Mouse (Mus musculus): ENCODE results near the gene Spata20. TPM values are rescaled to one million over a fixed set of nuclear protein-coding genes. Genes with fewer than 3 reads are reported as not detected.

Gene Spata20
- polyA plus RNA-seq, 1 experiment from 2014 or later, result not detected

DNA sequence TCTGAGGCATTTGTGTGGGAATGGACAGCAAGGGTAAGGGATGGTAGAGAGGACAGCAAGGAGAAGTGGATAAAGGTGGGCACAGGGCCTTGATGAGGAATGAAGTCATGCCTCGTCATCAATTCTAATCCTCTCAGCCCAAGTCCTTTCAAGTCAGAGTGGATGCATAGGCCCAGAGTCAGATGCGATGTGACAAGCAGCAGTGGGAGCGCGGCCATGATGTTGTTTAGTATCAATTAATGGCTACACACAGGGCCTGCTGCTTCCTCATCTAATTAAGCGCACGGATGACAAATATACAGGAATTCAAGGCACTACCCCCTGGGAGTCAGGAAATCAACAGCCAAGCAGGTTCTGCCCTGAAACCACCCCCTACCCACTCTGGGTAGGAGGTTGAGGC lies 45.6 kb downstream of the Spata20 start:
- H3K4me1 ChIP-seq, result peaks cover 78% of the 10 kb centered on the region
- H3K27me3 ChIP-seq (ENCODE audit: poor library complexity, severe bottlenecking), result peaks cover 6% of the 10 kb centered on the region; the same call in 1 of the 2 replicates
- peaks cover 55% of the 10 kb centered on the region for H3K36me3 ChIP-seq (replicated peaks)
- peak overlapping the region; percentile 74 for H3K27ac ChIP-seq
- no peak overlapping the region for H3K4me3 ChIP-seq
- DNase-seq (ENCODE audit: extremely low spot score, low spot score), result no peak
- 75% methylated on average over 6 of the region's 6 CpGs for WGBS
- H3K9me3 ChIP-seq, result no peaks in the 10 kb centered on the region

DNA sequence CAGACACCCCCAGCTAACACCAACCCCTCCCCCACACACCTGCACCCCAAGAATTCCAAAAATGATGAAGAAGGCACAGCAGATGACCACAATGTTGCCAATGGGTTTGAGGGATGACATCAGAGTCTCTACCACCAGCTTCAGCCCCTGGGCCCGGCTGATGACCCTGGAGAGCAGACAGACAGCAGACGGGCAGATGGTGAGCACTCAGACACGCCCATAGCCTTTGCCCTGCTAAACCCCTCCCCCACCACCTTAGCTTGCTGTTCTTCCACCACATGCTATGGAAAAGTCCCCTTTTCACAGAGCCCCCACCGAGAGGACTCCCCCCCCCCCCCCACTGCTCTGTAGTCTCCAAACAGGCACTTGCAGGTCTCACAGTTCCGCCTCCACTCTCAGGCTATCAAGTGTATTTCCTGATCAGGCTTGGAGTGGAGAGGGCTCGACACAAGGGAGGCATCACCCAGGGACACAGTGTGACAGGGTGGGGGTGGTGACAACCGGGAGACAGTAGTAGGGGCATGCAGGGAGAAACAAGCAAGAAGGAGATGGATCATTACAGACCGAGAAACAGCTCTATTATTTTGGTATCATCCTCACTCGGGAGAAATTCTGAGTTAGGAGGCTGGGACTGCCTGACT lies 56.8 kb downstream of the Spata20 start:
- H3K4me3 ChIP-seq, result no peak overlapping the region
- H3K9me3 ChIP-seq, result no peaks in the 10 kb centered on the region
- peaks cover 52% of the 10 kb centered on the region for H3K4me1 ChIP-seq
- WGBS, result 46% methylated on average over 9 of the region's 9 CpGs
- H3K27ac ChIP-seq, result peak overlapping the region; percentile 22
- peaks cover 96% of the 10 kb centered on the region for H3K36me3 ChIP-seq (replicated peaks)
- DNase-seq (ENCODE audit: extremely low spot score, low spot score), result no peak
- peaks cover 38% of the 10 kb centered on the region for H3K27me3 ChIP-seq (ENCODE audit: poor library complexity, severe bottlenecking)

Other genes with a start within 250 kb of the Spata20 start
- 0.46 and 1.2 TPM in 2 replicates for gene Wfikkn2, start 240.2 kb downstream of the Spata20 start, polyA plus RNA-seq (2016; fragmentation: Nextera tagmentation; extraction: Ambion mirVana)
- 0.34 TPM in 1 of 2 replicates, not detected in the other for gene Gm21885, start 204.3 kb downstream of the Spata20 start, polyA plus RNA-seq (2016; fragmentation: Nextera tagmentation; extraction: Ambion mirVana)
- 113 and 129 TPM in 2 replicates for gene Luc7l3, start 164.2 kb downstream of the Spata20 start, polyA plus RNA-seq (2016; fragmentation: Nextera tagmentation; extraction: Ambion mirVana)
- gene Ankrd40, start 158.2 kb downstream of the Spata20 start, polyA plus RNA-seq (2016; fragmentation: Nextera tagmentation; extraction: Ambion mirVana), result 10.3 and 11.4 TPM in 2 replicates
- gene Abcc3, start 93.2 kb downstream of the Spata20 start, polyA plus RNA-seq (2016; fragmentation: Nextera tagmentation; extraction: Ambion mirVana), result 0.12 and 0.22 TPM in 2 replicates
- gene Cacna1g, start 12.0 kb downstream of the Spata20 start, polyA plus RNA-seq (2016; fragmentation: Nextera tagmentation; extraction: Ambion mirVana), result 7.0 and 8.3 TPM in 2 replicates
- 1.6 and 2.0 TPM in 2 replicates for gene Epn3, start 13.8 kb upstream of the Spata20 start, polyA plus RNA-seq (2016; fragmentation: Nextera tagmentation; extraction: Ambion mirVana)
- 3.4 and 4.5 TPM in 2 replicates for gene Mycbpap, start 35.6 kb upstream of the Spata20 start, polyA plus RNA-seq (2016; fragmentation: Nextera tagmentation; extraction: Ambion mirVana)
- gene Rsad1, start 63.1 kb upstream of the Spata20 start, polyA plus RNA-seq (2016; fragmentation: Nextera tagmentation; extraction: Ambion mirVana), result 3.7 and 5.6 TPM in 2 replicates
- 0.09 and 0.21 TPM in 2 replicates for gene Chad, start 78.9 kb upstream of the Spata20 start, polyA plus RNA-seq (2016; fragmentation: Nextera tagmentation; extraction: Ambion mirVana)
- gene Acsf2, start 115.7 kb upstream of the Spata20 start, polyA plus RNA-seq (2016; fragmentation: Nextera tagmentation; extraction: Ambion mirVana), result 3.7 TPM in 2 replicates
- gene Lrrc59, start 143.6 kb upstream of the Spata20 start, polyA plus RNA-seq (2016; fragmentation: Nextera tagmentation; extraction: Ambion mirVana), result 283 and 286 TPM in 2 replicates
- gene Mrpl27, start 167.6 kb upstream of the Spata20 start, polyA plus RNA-seq (2016; fragmentation: Nextera tagmentation; extraction: Ambion mirVana), result 135 and 142 TPM in 2 replicates
- gene Eme1, start 167.8 kb upstream of the Spata20 start, polyA plus RNA-seq (2016; fragmentation: Nextera tagmentation; extraction: Ambion mirVana), result 69.6 and 79.1 TPM in 2 replicates
- gene Xylt2, start 191.3 kb upstream of the Spata20 start, polyA plus RNA-seq (2016; fragmentation: Nextera tagmentation; extraction: Ambion mirVana), result 14.4 and 15.2 TPM in 2 replicates
- not detected in 2 replicates for gene Gm11541, start 218.3 kb upstream of the Spata20 start, polyA plus RNA-seq (2016; fragmentation: Nextera tagmentation; extraction: Ambion mirVana)